Mouse (Mus musculus) kidney, embryonic 16.5 days (tissue): ENCODE measurements around the gene 1700022I11Rik. TPM values are rescaled to one million over a fixed set of nuclear protein-coding genes. Genes with fewer than 3 reads are reported as not detected.

Source experiments
- ATAC-seq: fragments of 200-750 bp; cut with Nextera tagmentation; 2 replicates; pipeline ENCODE4 v1.8.0; 2017; ENCODE audit warnings: moderate TSS enrichment; ENCODE audit not compliant: low FRiP score, low TSS enrichment
- H3K27ac ChIP-seq: fragments of 300-500 bp; sonication (generic); 2 replicates; pipeline ENCODE4 v1.5.1; 2014; ENCODE audit warnings: low read length
- H3K27me3 ChIP-seq: fragments of 300-500 bp; sonication (generic); 2 replicates; pipeline ENCODE4 v1.6.1; 2014; ENCODE audit warnings: low read length, control low read depth, mixed read lengths; ENCODE audit not compliant: insufficient read depth
- H3K36me3 ChIP-seq: fragments of 300-500 bp; sonication (generic); 2 replicates; pipeline ENCODE4 v1.6.1; 2014; ENCODE audit warnings: low read length, control low read depth, mixed read lengths; ENCODE audit not compliant: insufficient read depth
- H3K4me1 ChIP-seq: fragments of 300-500 bp; sonication (generic); 2 replicates; pipeline ENCODE4 v1.6.1; 2014; ENCODE audit warnings: low read length, control low read depth, mixed read lengths; ENCODE audit not compliant: insufficient read depth
- H3K4me2 ChIP-seq: fragments of 300-500 bp; sonication (generic); replicated peaks from 2 replicates; pipeline ENCODE4 v1.6.1; 2014; ENCODE audit warnings: low read depth, low read length
- H3K4me3 ChIP-seq: fragments of 300-500 bp; sonication (generic); 2 replicates; pipeline ENCODE4 v1.5.1; 2014; ENCODE audit warnings: mild to moderate bottlenecking, low read length
- H3K9ac ChIP-seq: fragments of 300-500 bp; sonication (generic); replicated peaks from 2 replicates; pipeline ENCODE4 v1.6.1; 2014; ENCODE audit warnings: low read length
- H3K9me3 ChIP-seq: fragments of 300-500 bp; sonication (generic); 2 replicates; pipeline ENCODE4 v1.6.1; 2016; ENCODE audit warnings: low read length, control low read depth
- WGBS: fragments of 180-500 bp; shearing (Covaris S2); extraction: QIAGEN DNeasy Blood & Tissue Kit; methylation state at CpG from one replicate; pipeline ENCODE4 v1.1.7; 2014; 5-methylcytosine and 5-hydroxymethylcytosine counted together
- polyA plus RNA-seq: library from polyadenylated mRNA; unstranded; fragments of >200 nt; fragmentation: Nextera tagmentation; extraction: Ambion mirVana; gene quantifications from 2 replicates; pipeline ENCODE4 v1.2.1, GENCODE M21; 2015

1700022I11Rik gene
- polyA plus RNA-seq, 1 experiment from 2014 or later = 0.39 TPM

- H3K9me3 ChIP-seq = no peaks in the 10 kb centered on the region
- H3K36me3 ChIP-seq = peaks cover 32% of the 10 kb centered on the region
- no peak overlapping the region for H3K27ac ChIP-seq
- ATAC-seq = no peak
- no peak overlapping the region for H3K4me2 ChIP-seq
- peaks cover 25% of the 10 kb centered on the region for H3K4me1 ChIP-seq
- no peaks in the 10 kb centered on the region for H3K27me3 ChIP-seq
- 96% methylated on average over 7 of the region's 7 CpGs for WGBS
- no peak overlapping the region for H3K9ac ChIP-seq
- no peak overlapping the region for H3K4me3 ChIP-seq
These were observed 59.7 kb downstream of the 1700022I11Rik start for GRCm38 (mm10) chr4:43029121-43029520.

GRCm38 (mm10) chr4:43029749-43030148 lies 60.3 kb downstream of the 1700022I11Rik start:
- Histone ChIP-seq H3K4me2 (peak overlapping the region; percentile 92; the same call in 1 of the 2 replicates), H3K9ac (no peak overlapping the region), H3K27ac (no peak overlapping the region), H3K9me3 (no peaks in the 10 kb centered on the region), H3K36me3 (peaks cover 37% of the 10 kb centered on the region), H3K4me1 (peaks cover 20% of the 10 kb centered on the region), H3K27me3 (no peaks in the 10 kb centered on the region), H3K4me3 (no peak overlapping the region)
- ATAC-seq = no peak
- 95% methylated on average over 9 of the region's 9 CpGs for WGBS

- Histone ChIP-seq H3K9me3 (no peaks in the 10 kb centered on the region), H3K27ac (peak overlapping the region; percentile 93), H3K36me3 (peaks cover 39% of the 10 kb centered on the region), H3K4me2 (peak overlapping the region; percentile 92), H3K4me1 (peaks cover 14% of the 10 kb centered on the region), H3K27me3 (no peaks in the 10 kb centered on the region), H3K9ac (peak overlapping the region; percentile 96), H3K4me3 (peak overlapping the region; percentile 88)
- 59% methylated on average over 9 of the region's 9 CpGs for WGBS
- no peak for ATAC-seq
These were observed 60.9 kb downstream of the 1700022I11Rik start for GRCm38 (mm10) chr4:43030352-43030751.

- Histone ChIP-seq H3K27ac (peak overlapping the region; percentile 93), H3K36me3 (peaks cover 40% of the 10 kb centered on the region), H3K27me3 (no peaks in the 10 kb centered on the region), H3K4me2 (peak overlapping the region; percentile 92), H3K4me1 (peaks cover 14% of the 10 kb centered on the region), H3K4me3 (peak overlapping the region; percentile 88), H3K9me3 (no peaks in the 10 kb centered on the region), H3K9ac (peak overlapping the region; percentile 96)
- peak; percentile 69 for ATAC-seq
- WGBS = 2% methylated on average over 28 of the region's 28 CpGs
These were observed 61.4 kb downstream of the 1700022I11Rik start for GRCm38 (mm10) chr4:43030780-43031230.

GRCm38 (mm10) chr4:43031237-43031995 lies 62.0 kb downstream of the 1700022I11Rik start, which contains the start of gene Stoml2:
TSS of gene Stoml2 (minus strand) at chr4:43031710.
- ATAC-seq = peak; percentile 97
- H3K9me3 ChIP-seq = no peaks in the 10 kb centered on the region
- H3K27me3 ChIP-seq = no peaks in the 10 kb centered on the region
- H3K27ac ChIP-seq = peak within 1 kb of the TSS; percentile 93
- H3K4me3 ChIP-seq = peak within 1 kb of the TSS; percentile 88
- H3K9ac ChIP-seq = peak within 1 kb of the TSS; percentile 96
- peaks cover 14% of the 10 kb centered on the region for H3K4me1 ChIP-seq
- under 1% methylated on average over 38 of the region's 38 CpGs for WGBS
- peaks cover 44% of the 10 kb centered on the region for H3K36me3 ChIP-seq
- peak within 1 kb of the TSS; percentile 92 for H3K4me2 ChIP-seq

- H3K4me1 ChIP-seq = peaks cover 14% of the 10 kb centered on the region
- no peak overlapping the region for H3K4me2 ChIP-seq
- 100% methylated on average over 1 of the region's 1 CpGs for WGBS
- no peak overlapping the region for H3K27ac ChIP-seq
- no peak overlapping the region for H3K9ac ChIP-seq
- no peaks in the 10 kb centered on the region for H3K9me3 ChIP-seq
- no peak overlapping the region for H3K4me3 ChIP-seq
- peaks cover 35% of the 10 kb centered on the region for H3K36me3 ChIP-seq
- no peaks in the 10 kb centered on the region for H3K27me3 ChIP-seq
- no peak for ATAC-seq
These were observed 63.1 kb downstream of the 1700022I11Rik start for GRCm38 (mm10) chr4:43032501-43032900.

Other genes starting within 250 kb of the 1700022I11Rik start
- 0.45 TPM in 1 of 2 replicates, not detected in the other for gene 4930578G10Rik, start 234.1 kb upstream of the 1700022I11Rik start, polyA plus RNA-seq
- gene Ccl19, start 213.0 kb upstream of the 1700022I11Rik start, polyA plus RNA-seq = 0.54 TPM in 1 of 2 replicates, not detected in the other
- 68.5 and 77.1 TPM in 2 replicates for gene Ccl21a, start 195.6 kb upstream of the 1700022I11Rik start, polyA plus RNA-seq
- gene Fam205a1, start 115.7 kb upstream of the 1700022I11Rik start, polyA plus RNA-seq = not detected in 2 replicates
- gene Gm12394, start 112.8 kb upstream of the 1700022I11Rik start, polyA plus RNA-seq = 0.06 and 0.14 TPM in 2 replicates
- gene Fam205c, start 95.4 kb upstream of the 1700022I11Rik start, polyA plus RNA-seq = 0.17 and 0.28 TPM in 2 replicates
- 0.44 and 0.79 TPM in 2 replicates for gene Phf24, start 52.9 kb upstream of the 1700022I11Rik start, polyA plus RNA-seq
- 7.3 and 7.5 TPM in 2 replicates for gene Dnajb5, start 19.8 kb upstream of the 1700022I11Rik start, polyA plus RNA-seq
- 560 and 578 TPM in 2 replicates for gene Vcp, start 30.9 kb downstream of the 1700022I11Rik start, polyA plus RNA-seq
- 19.5 and 20.6 TPM in 2 replicates for gene Fancg, start 40.9 kb downstream of the 1700022I11Rik start, polyA plus RNA-seq
- gene Pigo, start 56.2 kb downstream of the 1700022I11Rik start, polyA plus RNA-seq = 29.8 and 32.2 TPM in 2 replicates
- 363 and 374 TPM in 2 replicates for gene Stoml2, start 62.1 kb downstream of the 1700022I11Rik start, polyA plus RNA-seq
- gene Fam214b, start 76.6 kb downstream of the 1700022I11Rik start, polyA plus RNA-seq = 11.7 and 12.9 TPM in 2 replicates
- 6.8 and 8.6 TPM in 2 replicates for gene Unc13b, start 89.3 kb downstream of the 1700022I11Rik start, polyA plus RNA-seq